Mouse (Mus musculus) intestine, embryonic 14.5 days (tissue): ENCODE measurements at regions not wholly inside any gene's neighbourhood (a gene's known extent, or its start where the extent isn't known, plus 50 kb on each side); places are given as distances from the start of the nearest gene placed in this dataset.

Experiments
- ATAC-seq: fragments of 200-750 bp; cut with Nextera tagmentation; replicated peaks from 2 replicates; pipeline ENCODE4 v1.8.0; 2017; ENCODE audit warnings: low read depth, moderate number of reproducible peaks, moderate TSS enrichment, moderate library complexity; ENCODE audit not compliant: low FRiP score, low TSS enrichment
- DNase-seq: peaks from one replicate; pipeline ENCODE4 v3.0.0-alpha.2; 2018; ENCODE audit warnings: low spot score
- H3K27ac ChIP-seq: fragments of 300-500 bp; sonication (generic); 2 replicates; pipeline ENCODE4 v1.5.1; 2014; ENCODE audit warnings: low read depth, mild to moderate bottlenecking, control low read depth
- H3K27me3 ChIP-seq: fragments of 300-500 bp; sonication (generic); replicated peaks from 2 replicates; pipeline ENCODE4 v1.6.1; 2014; ENCODE audit warnings: low read length, control low read depth; ENCODE audit not compliant: control insufficient read depth, insufficient read depth
- H3K36me3 ChIP-seq: fragments of 300-500 bp; sonication (generic); 2 replicates; pipeline ENCODE4 v1.6.1; 2014; ENCODE audit warnings: low read length, control low read depth; ENCODE audit not compliant: control insufficient read depth, insufficient read depth
- H3K4me1 ChIP-seq: fragments of 300-500 bp; sonication (generic); replicated peaks from 2 replicates; pipeline ENCODE4 v1.6.1; 2014; ENCODE audit warnings: low read length, control low read depth, mixed read lengths; ENCODE audit not compliant: control insufficient read depth, insufficient read depth
- H3K4me2 ChIP-seq: fragments of 300-500 bp; sonication (generic); 2 replicates; pipeline ENCODE4 v1.6.1; 2014; ENCODE audit warnings: low read length
- H3K4me3 ChIP-seq: fragments of 300-500 bp; sonication (generic); 2 replicates; pipeline ENCODE4 v1.5.1; 2014; ENCODE audit warnings: low read depth, low read length, control low read depth, mixed read lengths
- H3K9ac ChIP-seq: fragments of 300-500 bp; sonication (generic); 2 replicates; pipeline ENCODE4 v1.6.1; 2014; ENCODE audit warnings: mild to moderate bottlenecking, low read length
- H3K9me3 ChIP-seq: fragments of 300-500 bp; sonication (generic); 2 replicates; pipeline ENCODE4 v1.6.1; 2016; ENCODE audit warnings: low read length, control low read depth; ENCODE audit not compliant: control insufficient read depth
- WGBS: fragments of 180-500 bp; shearing (Covaris S2); extraction: QIAGEN DNeasy Blood & Tissue Kit; methylation state at CpG from one replicate; pipeline ENCODE4 v1.1.7; 2014; 5-methylcytosine and 5-hydroxymethylcytosine counted together

DNA sequence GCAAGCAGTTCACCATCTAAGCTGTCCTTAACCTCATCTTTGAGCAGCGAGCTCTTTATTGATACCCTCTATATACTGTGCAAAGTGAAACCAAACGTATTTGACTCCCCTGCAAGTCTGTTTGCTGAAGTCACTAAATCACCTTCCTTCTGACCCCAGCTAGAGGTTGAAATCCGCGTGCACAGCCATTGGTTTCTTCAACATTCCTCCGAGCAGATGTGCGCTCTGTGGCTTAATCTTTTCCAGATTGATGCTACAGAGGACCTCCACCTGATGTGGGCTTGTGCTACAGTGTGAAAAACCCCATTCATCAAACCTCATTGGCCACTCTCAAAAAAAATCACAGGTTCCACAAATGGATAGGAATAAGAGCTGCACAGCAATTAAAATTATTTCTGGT lies 474.0 kb downstream of the Kcnj2 start:
- Histone ChIP-seq H3K9me3 (no peaks in the 10 kb centered on the region), H3K36me3 (no peaks in the 10 kb centered on the region), H3K4me1 (no peaks in the 10 kb centered on the region), H3K27ac (no peak overlapping the region), H3K9ac (no peak overlapping the region), H3K4me2 (no peak overlapping the region), H3K27me3 (peaks cover 6% of the 10 kb centered on the region; the same call in 1 of the 2 replicates), H3K4me3 (no peak overlapping the region)
- no peak for ATAC-seq
- 49% methylated on average over 6 of the region's 6 CpGs for WGBS
- DNase-seq = no peak

GRCm38 (mm10) chr11:111545291-111545690 lies 479.3 kb downstream of the Kcnj2 start:
- DNase-seq (no peak), ATAC-seq (no peak)
- H3K9ac ChIP-seq = no peak overlapping the region
- no peaks in the 10 kb centered on the region for H3K36me3 ChIP-seq
- H3K4me2 ChIP-seq = no peak overlapping the region
- no peak overlapping the region for H3K27ac ChIP-seq
- 88% methylated on average over 4 of the region's 4 CpGs for WGBS
- no peaks in the 10 kb centered on the region for H3K9me3 ChIP-seq
- no peak overlapping the region for H3K4me3 ChIP-seq
- H3K4me1 ChIP-seq = no peaks in the 10 kb centered on the region
- H3K27me3 ChIP-seq = no peaks in the 10 kb centered on the region

- Histone ChIP-seq H3K4me1 (no peaks in the 10 kb centered on the region), H3K27me3 (no peaks in the 10 kb centered on the region), H3K27ac (no peak overlapping the region), H3K4me2 (no peak overlapping the region), H3K9ac (no peak overlapping the region), H3K9me3 (no peaks in the 10 kb centered on the region), H3K4me3 (no peak overlapping the region), H3K36me3 (no peaks in the 10 kb centered on the region)
- ATAC-seq (no peak), DNase-seq (no peak)
Measured at GRCm38 (mm10) chr11:111555131-111555530, 489.2 kb downstream of the Kcnj2 start.

- DNase-seq = no peak
- WGBS = 79% methylated on average over 6 of the region's 6 CpGs
- Histone ChIP-seq H3K4me2 (no peak overlapping the region), H3K27me3 (no peaks in the 10 kb centered on the region), H3K27ac (no peak overlapping the region), H3K4me1 (no peaks in the 10 kb centered on the region), H3K36me3 (no peaks in the 10 kb centered on the region), H3K4me3 (no peak overlapping the region), H3K9ac (no peak overlapping the region), H3K9me3 (no peaks in the 10 kb centered on the region)
- no peak for ATAC-seq
Measured at GRCm38 (mm10) chr11:111555615-111556014, 489.7 kb downstream of the Kcnj2 start.

DNA sequence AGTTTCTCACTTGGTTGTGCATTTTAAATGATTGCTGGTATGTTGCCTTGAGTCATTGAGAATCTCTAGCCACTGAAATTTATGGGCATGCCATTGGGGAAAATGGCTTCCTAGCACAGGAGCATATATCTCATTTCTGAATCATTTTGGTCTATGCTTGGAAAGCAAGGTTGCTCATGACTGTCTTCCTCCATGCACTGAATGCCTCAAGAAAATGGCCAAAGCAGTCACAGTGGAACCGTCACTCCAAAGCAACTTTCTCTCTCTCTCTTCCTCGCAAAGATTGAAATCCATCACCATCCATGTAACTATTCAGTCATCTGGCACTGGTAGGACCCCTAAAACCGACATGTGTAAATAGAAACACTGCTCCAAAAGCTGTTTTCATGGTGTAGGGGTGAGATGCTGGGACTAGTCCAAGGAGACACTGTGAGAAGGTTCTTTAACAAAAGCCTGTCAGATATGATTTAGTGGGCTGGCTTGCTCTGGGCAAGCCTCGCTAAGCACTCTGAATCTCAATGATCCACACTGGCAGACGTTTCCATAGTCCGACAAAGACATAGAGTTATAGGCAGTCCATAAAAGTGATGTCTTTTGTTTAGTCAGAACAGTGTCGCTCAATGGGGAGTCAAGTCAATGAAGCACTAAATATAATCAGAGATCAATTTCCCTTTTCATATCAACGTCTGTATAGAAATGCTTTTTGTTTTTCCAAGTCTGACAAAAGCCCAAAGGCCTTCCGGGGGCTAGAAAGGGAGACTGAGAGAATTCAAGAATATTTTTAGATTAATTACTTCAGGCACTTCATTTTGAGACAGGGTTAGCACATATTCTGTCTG lies 492.6 kb downstream of the Kcnj2 start:
- no peaks in the 10 kb centered on the region for H3K9me3 ChIP-seq
- no peak overlapping the region for H3K4me2 ChIP-seq
- WGBS = 77% methylated on average over 9 of the region's 9 CpGs
- no peak overlapping the region for H3K4me3 ChIP-seq
- no peak overlapping the region for H3K9ac ChIP-seq
- DNase-seq (no peak), ATAC-seq (no peak)
- no peaks in the 10 kb centered on the region for H3K27me3 ChIP-seq
- H3K4me1 ChIP-seq = no peaks in the 10 kb centered on the region
- no peaks in the 10 kb centered on the region for H3K36me3 ChIP-seq
- no peak overlapping the region for H3K27ac ChIP-seq

DNA sequence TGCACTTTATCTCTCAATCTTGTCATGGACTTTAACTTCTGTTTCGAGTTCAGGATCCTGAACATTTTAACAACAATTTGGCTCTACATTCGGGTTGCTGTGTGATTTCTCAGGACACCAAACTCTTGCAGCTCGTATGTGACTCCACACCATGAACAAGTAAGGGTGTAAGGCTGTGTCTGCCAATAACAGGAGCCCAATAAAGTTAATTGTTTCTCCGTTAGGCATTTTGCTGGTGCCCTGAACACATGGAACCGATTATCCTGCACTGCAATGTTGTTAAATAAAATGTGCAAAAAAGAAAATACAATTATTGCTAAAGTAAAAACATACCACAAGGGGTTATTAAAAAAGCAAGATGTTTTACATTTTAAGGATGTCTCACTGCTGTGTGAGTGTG lies 497.2 kb downstream of the Kcnj2 start:
- Histone ChIP-seq H3K9me3 (no peaks in the 10 kb centered on the region), H3K9ac (no peak overlapping the region), H3K27me3 (no peaks in the 10 kb centered on the region), H3K4me3 (no peak overlapping the region), H3K27ac (no peak overlapping the region), H3K4me1 (no peaks in the 10 kb centered on the region), H3K36me3 (no peaks in the 10 kb centered on the region), H3K4me2 (no peak overlapping the region)
- no peak for ATAC-seq
- no peak for DNase-seq
- 67% methylated on average over 5 of the region's 5 CpGs for WGBS

GRCm38 (mm10) chr11:111568041-111568440 lies 502.1 kb downstream of the Kcnj2 start:
- no peak for ATAC-seq
- DNase-seq = no peak
- Histone ChIP-seq H3K9me3 (no peaks in the 10 kb centered on the region), H3K9ac (no peak overlapping the region), H3K4me2 (no peak overlapping the region), H3K4me1 (no peaks in the 10 kb centered on the region), H3K27ac (no peak overlapping the region), H3K36me3 (no peaks in the 10 kb centered on the region), H3K27me3 (no peaks in the 10 kb centered on the region), H3K4me3 (no peak overlapping the region)
- WGBS = 76% methylated on average over 6 of the region's 6 CpGs

DNA sequence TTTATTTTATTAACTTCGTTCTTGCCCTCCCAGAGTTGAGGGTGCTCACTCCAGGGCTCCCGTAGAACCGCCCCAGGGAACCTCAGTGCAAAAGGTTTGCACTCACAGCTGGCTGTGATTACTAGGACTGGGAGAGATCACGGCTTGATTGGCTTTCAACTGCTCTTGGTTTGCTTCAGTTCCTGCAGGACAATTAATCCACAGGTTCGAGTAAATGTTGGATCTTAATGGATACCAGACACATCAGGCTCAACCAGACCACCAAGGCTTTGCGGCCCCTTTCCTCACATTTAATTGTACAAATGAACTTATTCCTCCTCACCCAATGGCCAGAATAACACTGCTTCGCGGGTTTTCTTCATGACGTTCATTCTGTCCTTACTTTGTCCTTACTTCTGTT lies 502.9 kb downstream of the Kcnj2 start:
- Histone ChIP-seq H3K27me3 (no peaks in the 10 kb centered on the region), H3K4me2 (no peak overlapping the region), H3K27ac (no peak overlapping the region), H3K4me3 (no peak overlapping the region), H3K9me3 (no peaks in the 10 kb centered on the region), H3K9ac (no peak overlapping the region), H3K36me3 (no peaks in the 10 kb centered on the region), H3K4me1 (no peaks in the 10 kb centered on the region)
- 81% methylated on average over 9 of the region's 9 CpGs for WGBS
- no peak for ATAC-seq
- no peak for DNase-seq

DNA sequence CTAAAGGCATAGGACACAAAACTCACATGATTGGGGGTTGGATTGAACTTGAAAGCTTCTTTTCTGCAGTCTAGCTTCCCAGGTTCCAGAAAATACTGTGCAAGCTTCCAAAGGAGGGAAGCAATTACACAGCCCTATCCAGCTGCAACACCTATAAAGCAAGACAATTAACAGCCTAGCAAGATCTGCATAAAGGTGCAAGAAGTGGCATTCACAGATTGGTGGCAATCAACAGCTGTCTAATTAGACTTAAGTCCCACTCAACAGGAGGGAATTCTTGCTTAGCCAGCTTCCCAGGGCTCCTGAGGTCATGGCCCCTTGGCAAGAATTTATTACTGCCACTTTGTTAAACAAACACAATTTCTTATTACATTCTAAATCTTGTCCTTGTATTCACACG lies 511.9 kb downstream of the Kcnj2 start:
- ATAC-seq (no peak), DNase-seq (no peak)
- H3K36me3 ChIP-seq = no peaks in the 10 kb centered on the region
- no peak overlapping the region for H3K9ac ChIP-seq
- H3K9me3 ChIP-seq = no peaks in the 10 kb centered on the region
- H3K4me1 ChIP-seq = no peaks in the 10 kb centered on the region
- no peak overlapping the region for H3K4me3 ChIP-seq
- H3K27ac ChIP-seq = no peak overlapping the region
- 6% methylated on average over 1 of the region's 1 CpGs for WGBS
- H3K4me2 ChIP-seq = no peak overlapping the region
- H3K27me3 ChIP-seq = no peaks in the 10 kb centered on the region
